Mouse (Mus musculus): ENCODE results near the gene Pard6a.

DNA sequence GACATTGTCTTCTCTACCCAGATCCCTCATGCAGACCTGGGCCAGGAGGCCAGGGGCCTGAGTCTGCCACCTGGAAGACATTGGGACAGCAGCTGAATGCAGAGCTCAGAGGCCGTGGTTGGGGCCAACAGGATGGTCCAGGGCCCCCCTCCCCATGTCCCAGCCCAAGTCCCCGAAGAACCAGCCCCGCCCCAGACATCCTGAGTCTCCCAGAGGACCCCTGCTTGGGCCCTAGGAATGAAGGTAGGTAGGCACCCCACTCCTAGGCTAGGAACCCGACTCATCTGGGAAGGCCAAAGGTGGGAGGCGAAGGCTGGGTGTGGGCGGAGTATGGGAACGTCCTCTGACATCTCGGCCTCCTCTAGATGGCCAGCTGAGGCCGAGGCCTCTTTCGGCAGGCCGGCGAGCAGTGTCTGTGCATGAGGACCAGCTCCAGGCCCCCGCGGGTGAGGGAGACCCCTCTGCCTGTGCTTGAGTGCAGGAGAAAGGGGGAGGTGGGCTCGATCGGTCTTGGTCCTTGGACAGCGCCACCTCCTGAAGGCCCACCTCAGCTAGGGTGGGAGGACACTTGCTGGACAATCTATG, 3.7 kb upstream of the Pard6a start:
- TF ChIP-seq CTCF (IDR thresholded peaks at IDR 0.05; ENCODE audit: control insufficient read depth, insufficient read depth, insufficient replicate concordance, low read depth, low read length) (no peak), POLR2A (IDR thresholded peaks at IDR 0.05; ENCODE audit: control insufficient read depth, low read depth, low read length) (no peak)
